Mouse (Mus musculus) C2C12 (cell line): Measurements from ENCODE around the gene Dnajc16.

Source experiments
- CTCF ChIP-seq: IDR thresholded peaks from one replicate; pipeline ENCODE4 v1.5.1; 2011; ENCODE audit not compliant: control insufficient read depth, insufficient read depth, insufficient read length
- USF1 ChIP-seq: IDR thresholded peaks from one replicate; pipeline ENCODE4 v1.6.1; 2011; ENCODE audit warnings: low read depth, mild to moderate bottlenecking, control low read depth, moderate library complexity

DNA sequence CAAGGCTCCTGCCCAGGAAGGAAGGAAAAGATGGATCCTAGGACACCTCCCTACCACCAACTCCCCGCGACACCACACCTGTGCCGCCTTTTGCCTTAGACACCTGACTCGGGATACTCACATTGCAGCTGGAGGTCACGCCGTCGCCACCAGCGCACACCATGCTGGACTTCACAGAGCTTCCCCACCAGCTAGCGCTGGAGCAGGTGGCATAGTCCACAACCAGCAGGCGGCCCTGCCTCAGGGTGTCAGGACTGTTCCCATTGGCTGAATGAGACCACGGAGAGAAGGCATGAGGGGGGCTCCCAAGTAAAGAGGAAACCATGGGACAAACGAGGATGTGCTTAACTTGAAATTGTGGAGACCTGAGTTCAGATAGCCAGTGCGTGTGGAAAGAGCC, 28.1 kb upstream of the Dnajc16 start:
- TF ChIP-seq CTCF (no peak), USF1 (no peak)
